Mouse (Mus musculus) midbrain, embryonic 12.5 days (tissue): ENCODE measurements around the gene Lgals9. TPM values are rescaled to one million over a fixed set of nuclear protein-coding genes. Genes with fewer than 3 reads are reported as not detected.
"Not testable (repeated sequence)": the region's sequence is repeated elsewhere in the genome, so short reads cannot be mapped to it uniquely, and the experiment has no call there.

Experiments used
- ATAC-seq: fragments of 200-750 bp; cut with Nextera tagmentation; 2 replicates; pipeline ENCODE4 v1.8.0; 2017; ENCODE audit warnings: low read depth, moderate TSS enrichment, moderate library complexity; ENCODE audit not compliant: low FRiP score
- H3K27ac ChIP-seq: fragments of 300-500 bp; sonication (generic); replicated peaks from 2 replicates; pipeline ENCODE4 v1.5.1; 2016; ENCODE audit warnings: mild to moderate bottlenecking
- H3K27me3 ChIP-seq: fragments of 300-500 bp; sonication (generic); 2 replicates; pipeline ENCODE4 v1.6.1; 2016; ENCODE audit warnings: mild to moderate bottlenecking
- H3K36me3 ChIP-seq: fragments of 300-500 bp; sonication (generic); 2 replicates; pipeline ENCODE4 v1.6.1; 2016
- H3K4me1 ChIP-seq: fragments of 300-500 bp; sonication (generic); 2 replicates; pipeline ENCODE4 v1.6.1; 2016
- H3K4me2 ChIP-seq: fragments of 300-500 bp; sonication (generic); replicated peaks from 2 replicates; pipeline ENCODE4 v1.6.1; 2016; ENCODE audit warnings: mild to moderate bottlenecking, moderate library complexity
- H3K4me3 ChIP-seq: fragments of 300-500 bp; sonication (generic); 2 replicates; pipeline ENCODE4 v1.5.1; 2016; ENCODE audit warnings: mild to moderate bottlenecking
- H3K9ac ChIP-seq: fragments of 300-500 bp; sonication (generic); replicated peaks from 2 replicates; pipeline ENCODE4 v1.6.1; 2016; ENCODE audit warnings: mild to moderate bottlenecking, moderate library complexity
- H3K9me3 ChIP-seq: fragments of 300-500 bp; sonication (generic); 2 replicates; pipeline ENCODE4 v1.6.1; 2016; ENCODE audit warnings: mild to moderate bottlenecking
- WGBS: fragments of 180-500 bp; shearing (Covaris S2); methylation state at CpG from one replicate; pipeline ENCODE4 v1.1.7; 2016; 5-methylcytosine and 5-hydroxymethylcytosine counted together
- polyA plus RNA-seq: library from polyadenylated mRNA; unstranded; fragments of >200 nt; fragmentation: Nextera tagmentation; extraction: Ambion mirVana; gene quantifications from 2 replicates; pipeline ENCODE4 v1.2.1, GENCODE M21; 2016

Lgals9 gene
- polyA plus RNA-seq, 1 experiment from 2014 or later = 8.2 TPM

DNA sequence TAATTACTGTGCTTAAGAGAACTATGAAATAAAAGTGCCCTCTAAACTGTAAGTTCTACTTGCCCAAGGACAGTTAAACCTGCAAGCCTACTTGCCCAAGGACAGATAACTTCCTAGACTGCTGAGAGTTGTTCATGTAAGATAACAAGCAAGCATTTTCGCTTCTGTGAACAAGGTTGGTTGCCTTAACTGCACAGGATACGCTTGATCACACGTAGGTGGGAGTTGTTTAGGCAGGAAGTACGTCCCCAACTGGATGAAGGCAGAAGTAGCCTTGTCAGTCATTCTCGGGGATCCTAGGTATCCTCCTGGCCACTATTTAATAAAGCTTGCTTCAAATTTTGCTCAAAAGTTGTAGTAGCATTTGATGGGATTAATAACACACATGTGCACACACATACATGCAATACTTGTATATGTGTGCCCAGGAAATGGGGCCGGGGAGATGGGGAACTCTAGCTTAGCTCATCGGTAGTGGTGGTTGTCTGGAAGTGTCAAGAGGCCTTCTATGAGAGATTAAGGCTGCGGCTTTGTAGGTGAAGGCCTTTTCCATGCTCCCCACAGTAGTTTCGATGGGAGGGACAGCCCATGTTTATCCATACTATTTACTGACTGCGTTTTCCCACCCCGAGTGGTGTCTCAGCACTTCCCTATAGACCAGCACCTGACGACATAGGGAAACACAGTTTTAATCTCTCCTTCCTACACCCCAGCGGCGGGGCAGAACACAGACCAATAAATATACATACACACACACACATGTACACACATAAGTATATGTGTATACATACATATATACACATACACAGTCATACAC lies 21.0 kb upstream of the Lgals9 start:
- ATAC-seq = no peak
- no peaks in the 10 kb centered on the region for H3K4me1 ChIP-seq
- no peaks in the 10 kb centered on the region for H3K36me3 ChIP-seq
- H3K27me3 ChIP-seq = no peaks in the 10 kb centered on the region
- H3K9me3 ChIP-seq = no peaks in the 10 kb centered on the region
- no peak overlapping the region for H3K4me3 ChIP-seq
- no peak overlapping the region for H3K4me2 ChIP-seq
- H3K27ac ChIP-seq = no peak overlapping the region
- H3K9ac ChIP-seq = no peak overlapping the region
- 91% methylated on average over 14 of the region's 14 CpGs for WGBS

DNA sequence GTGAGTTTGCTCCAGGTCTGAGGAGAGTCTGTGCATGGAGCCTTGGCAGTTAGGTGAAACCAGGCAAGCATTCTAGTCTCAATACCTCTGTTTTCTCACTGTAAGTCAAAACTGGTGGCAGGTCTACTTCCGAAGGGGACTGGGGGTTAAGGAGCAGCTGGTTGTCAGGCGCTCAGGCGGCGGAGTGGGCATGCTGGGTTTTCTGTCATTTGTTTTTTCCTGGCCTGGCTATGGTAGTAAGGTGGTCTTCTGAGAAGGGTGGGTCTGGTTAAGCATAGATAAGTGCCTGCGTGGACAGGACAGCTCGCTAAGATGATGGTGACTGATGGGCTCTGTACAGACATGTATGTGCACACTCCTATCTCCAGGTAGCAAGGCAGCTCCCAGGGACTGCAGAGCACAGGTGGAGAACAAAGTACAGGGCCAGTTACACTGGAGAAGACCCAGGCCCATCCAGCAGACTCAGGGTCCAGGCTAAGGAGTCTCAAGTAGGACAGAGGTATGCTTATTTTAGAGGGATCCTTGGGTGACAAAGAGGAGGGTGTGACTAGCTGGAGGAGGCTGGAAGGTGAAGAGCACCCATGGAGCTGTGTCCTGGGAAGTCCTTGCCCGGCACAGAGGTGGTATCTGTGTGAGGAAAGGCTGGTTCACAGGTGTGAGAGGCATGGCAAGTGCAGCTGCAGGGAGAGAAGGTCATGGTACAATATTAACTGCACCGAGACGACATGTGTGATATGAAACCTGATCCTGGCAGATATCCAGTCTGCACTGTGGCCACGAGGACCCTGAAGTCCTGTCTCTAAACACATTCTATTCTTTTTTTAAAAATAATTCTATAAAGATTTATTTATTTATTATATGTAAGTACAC lies 19.3 kb upstream of the Lgals9 start:
- Histone ChIP-seq H3K4me1 (no peaks in the 10 kb centered on the region), H3K9ac (no peak overlapping the region), H3K9me3 (no peaks in the 10 kb centered on the region), H3K27me3 (no peaks in the 10 kb centered on the region), H3K27ac (no peak overlapping the region), H3K4me3 (no peak overlapping the region), H3K36me3 (no peaks in the 10 kb centered on the region), H3K4me2 (no peak overlapping the region)
- WGBS = 89% methylated on average over 10 of the region's 10 CpGs
- no peak for ATAC-seq

DNA sequence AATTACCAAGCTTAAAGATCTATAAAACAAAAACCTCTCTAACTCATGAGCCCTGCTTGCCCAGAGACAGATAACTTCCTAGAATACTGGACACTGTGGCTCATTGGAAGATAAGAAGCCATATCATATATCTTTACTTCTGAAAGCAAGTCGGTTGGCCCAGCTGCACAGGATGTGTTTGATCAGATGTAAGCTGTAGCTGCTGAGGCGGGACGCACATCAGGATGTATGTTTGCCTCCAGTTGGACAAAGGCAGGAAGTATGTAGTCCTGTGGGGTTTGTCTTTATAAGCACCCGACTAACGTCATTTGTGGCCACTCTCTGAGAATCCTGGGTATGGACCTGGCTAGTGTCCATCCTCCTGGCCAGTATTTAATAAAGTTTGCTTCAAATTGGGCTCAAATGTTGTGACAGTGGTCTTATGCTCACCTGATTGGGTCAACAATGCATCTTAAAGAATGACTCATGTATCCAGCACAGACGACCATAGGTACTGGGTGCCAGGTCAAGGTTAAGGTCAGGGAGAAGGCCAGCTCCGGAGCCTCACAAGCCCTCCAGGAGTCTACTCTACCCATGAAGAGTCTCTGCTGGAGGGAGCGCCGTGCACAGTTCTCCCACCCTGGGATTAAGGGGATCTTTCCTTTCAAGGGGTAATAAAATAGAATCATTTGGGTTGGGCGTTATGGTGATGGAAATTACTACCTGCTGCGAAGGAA lies 18.5 kb upstream of the Lgals9 start:
- 86% methylated on average over 11 of the region's 11 CpGs for WGBS
- Histone ChIP-seq H3K9me3 (no peaks in the 10 kb centered on the region), H3K4me2 (no peak overlapping the region), H3K9ac (no peak overlapping the region), H3K4me1 (no peaks in the 10 kb centered on the region), H3K4me3 (no peak overlapping the region), H3K27ac (no peak overlapping the region), H3K27me3 (no peaks in the 10 kb centered on the region), H3K36me3 (no peaks in the 10 kb centered on the region)
- no peak for ATAC-seq

DNA sequence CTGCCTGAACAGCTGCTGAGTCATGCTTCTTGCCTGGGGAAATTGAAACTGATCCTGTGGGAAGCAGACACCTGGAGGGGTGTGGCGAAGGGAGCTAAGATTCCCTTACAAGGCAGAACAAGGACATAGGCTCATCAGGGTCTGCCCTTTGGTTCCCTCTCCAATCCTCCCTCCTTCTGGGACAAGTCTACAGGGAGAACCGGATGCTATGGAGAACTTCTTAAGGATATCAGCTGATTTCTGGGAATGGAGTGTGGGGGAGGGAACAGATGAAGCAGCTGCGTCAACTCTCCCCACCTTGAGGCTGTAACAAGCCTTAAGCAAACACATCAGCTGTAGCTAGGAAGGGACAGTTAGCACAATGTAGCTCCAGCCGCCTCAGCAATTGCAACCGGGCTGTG lies 17.8 kb upstream of the Lgals9 start:
- Histone ChIP-seq H3K27me3 (no peaks in the 10 kb centered on the region), H3K4me1 (no peaks in the 10 kb centered on the region), H3K9ac (no peak overlapping the region), H3K4me2 (no peak overlapping the region), H3K36me3 (no peaks in the 10 kb centered on the region), H3K4me3 (no peak overlapping the region), H3K9me3 (no peaks in the 10 kb centered on the region), H3K27ac (no peak overlapping the region)
- ATAC-seq = no peak
- 74% methylated on average over 5 of the region's 5 CpGs for WGBS

DNA sequence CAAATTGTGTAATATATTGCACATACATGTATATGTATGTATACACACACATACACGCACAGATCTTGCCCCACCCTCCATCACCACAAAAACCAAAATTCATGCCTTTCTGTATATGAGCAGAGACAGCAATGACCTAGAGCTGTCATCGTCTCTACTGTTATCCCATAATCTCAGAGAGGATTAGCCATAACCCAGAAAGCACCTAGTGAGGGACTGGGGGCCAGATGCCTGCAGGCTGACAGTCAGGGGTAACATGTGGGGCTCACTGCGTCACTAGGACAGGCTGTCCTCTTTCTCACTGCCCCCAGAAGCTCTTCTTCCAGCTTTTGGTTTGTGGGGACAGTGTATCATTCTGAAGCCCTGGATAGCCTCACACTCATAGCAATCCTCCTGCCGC lies 17.1 kb upstream of the Lgals9 start:
- no peak overlapping the region for H3K4me3 ChIP-seq
- H3K36me3 ChIP-seq = no peaks in the 10 kb centered on the region
- H3K27me3 ChIP-seq = no peaks in the 10 kb centered on the region
- WGBS = 86% methylated on average over 4 of the region's 4 CpGs
- H3K4me1 ChIP-seq = no peaks in the 10 kb centered on the region
- H3K27ac ChIP-seq = no peak overlapping the region
- H3K4me2 ChIP-seq = no peak overlapping the region
- no peak for ATAC-seq
- H3K9me3 ChIP-seq = 0 out of 2 replicates have a peak, but pooled peaks cover under 1% of the 10 kb centered on the region
- no peak overlapping the region for H3K9ac ChIP-seq

DNA sequence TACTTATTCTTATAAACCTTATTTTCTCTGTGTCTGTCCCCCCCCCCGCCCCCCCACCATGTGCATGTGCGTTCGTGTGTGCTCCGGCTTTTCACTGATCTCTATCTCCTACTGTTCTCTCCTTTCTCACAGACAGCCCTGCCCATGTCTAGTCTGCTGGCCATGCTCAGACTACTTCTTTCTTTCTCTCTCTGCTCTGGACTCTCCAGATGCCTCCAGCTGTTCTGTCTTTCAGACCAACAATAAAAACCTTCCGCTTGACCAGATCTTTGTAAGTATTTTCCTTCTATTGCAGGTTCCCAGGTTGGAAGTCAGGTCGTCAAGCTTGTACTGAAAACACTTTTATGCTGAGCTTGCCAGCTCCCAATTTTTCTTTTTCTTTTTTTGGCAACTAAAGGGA lies 14.4 kb upstream of the Lgals9 start:
- Histone ChIP-seq H3K27ac (no peak overlapping the region), H3K4me2 (no peak overlapping the region), H3K4me3 (no peak overlapping the region), H3K9ac (no peak overlapping the region), H3K27me3 (no peaks in the 10 kb centered on the region), H3K9me3 (0 out of 2 replicates have a peak, but pooled peaks cover 6% of the 10 kb centered on the region), H3K36me3 (no peaks in the 10 kb centered on the region), H3K4me1 (no peaks in the 10 kb centered on the region)
- ATAC-seq = no peak
- WGBS = 58% methylated on average over 6 of the region's 6 CpGs

DNA sequence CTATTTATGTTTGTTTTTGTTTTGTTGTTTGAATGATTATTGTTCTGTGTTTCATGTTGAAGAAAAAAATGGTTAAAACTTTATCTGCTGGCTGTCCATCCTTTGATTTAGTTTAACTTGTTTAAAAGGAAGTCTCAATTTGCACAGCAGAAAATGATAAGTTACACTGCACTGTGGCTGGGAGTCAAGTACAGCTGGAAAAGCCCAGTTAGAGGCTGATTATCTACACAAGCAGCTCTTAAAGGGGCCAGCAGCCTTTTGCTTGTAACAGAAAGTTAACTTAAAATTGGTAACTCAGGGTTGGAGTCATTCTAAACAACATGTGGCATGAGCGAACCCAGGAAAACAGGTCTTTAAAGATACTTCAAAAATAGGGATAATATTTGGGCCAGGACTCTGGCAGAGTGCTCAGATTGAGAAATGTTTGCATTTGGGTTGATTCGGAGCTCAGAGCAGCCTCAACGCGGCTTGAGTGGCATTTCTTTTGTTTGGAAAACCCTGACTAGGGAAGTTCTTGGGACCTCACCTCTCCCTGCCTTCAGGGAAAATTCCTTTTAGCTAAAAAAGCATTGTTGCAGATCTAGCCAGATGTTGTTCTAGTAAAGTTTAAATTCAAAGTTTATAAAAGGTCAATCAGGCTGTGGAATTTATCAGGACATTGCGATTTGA lies 6.3 kb upstream of the Lgals9 start:
- ATAC-seq, H3K4me3 ChIP-seq: not testable (repeated sequence)
- WGBS = 84% methylated on average over 5 of the region's 5 CpGs

DNA sequence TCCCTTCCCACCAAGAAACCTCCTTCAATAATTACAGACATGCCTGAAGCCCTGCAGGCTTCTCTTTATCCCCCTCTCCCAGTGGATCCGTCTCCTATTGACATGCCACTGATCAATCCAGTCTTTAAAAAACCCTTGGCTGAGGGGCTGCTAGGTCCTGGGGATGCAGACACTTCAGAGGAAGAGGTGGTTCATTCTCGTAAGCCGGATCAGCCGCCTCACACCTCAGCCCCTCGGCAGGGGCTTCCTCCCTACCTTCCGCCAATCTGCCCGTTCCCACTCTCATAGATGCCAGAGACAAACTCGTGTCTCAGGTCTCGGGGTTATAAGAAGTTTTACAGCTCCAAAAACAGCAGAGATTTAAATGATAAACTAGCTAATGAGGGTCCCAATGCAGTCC lies 5.3 kb upstream of the Lgals9 start:
- H3K4me3 ChIP-seq = no peak overlapping the region
- no peak for ATAC-seq
- no peak overlapping the region for H3K4me2 ChIP-seq
- H3K27me3 ChIP-seq = no peaks in the 10 kb centered on the region
- WGBS = 92% methylated on average over 9 of the region's 9 CpGs
- H3K9ac ChIP-seq = no peak overlapping the region
- no peaks in the 10 kb centered on the region for H3K36me3 ChIP-seq
- H3K9me3 ChIP-seq = 0 out of 2 replicates have a peak, but pooled peaks cover 6% of the 10 kb centered on the region
- no peak overlapping the region for H3K27ac ChIP-seq
- H3K4me1 ChIP-seq = no peaks in the 10 kb centered on the region

More for the DNA sequence above, 6.3 kb upstream of the Lgals9 start:
- H3K27ac ChIP-seq, H3K9me3 ChIP-seq, H3K9ac ChIP-seq, H3K4me1 ChIP-seq, H3K36me3 ChIP-seq, H3K27me3 ChIP-seq, H3K4me2 ChIP-seq: not testable (repeated sequence)

DNA sequence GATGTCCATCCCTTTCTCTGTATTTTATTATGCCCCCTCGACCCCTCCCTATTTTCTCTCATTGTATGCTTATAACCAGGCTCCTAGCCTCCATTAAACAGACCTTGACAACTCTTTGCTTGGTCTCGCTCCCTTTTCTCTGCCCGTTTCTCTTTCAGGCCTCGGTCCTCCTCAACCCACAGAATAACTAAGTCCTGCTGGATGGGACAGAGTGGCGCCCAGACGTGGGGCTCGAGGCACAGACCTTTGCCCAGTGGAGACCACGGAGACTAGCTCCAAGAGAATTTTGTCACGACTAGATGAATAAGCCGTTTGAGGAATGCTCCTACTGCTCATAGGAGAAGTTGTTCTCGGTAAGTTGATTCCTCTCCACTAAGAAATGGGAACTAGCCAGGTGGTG lies 4.5 kb upstream of the Lgals9 start:
- H3K9ac ChIP-seq, H3K27ac ChIP-seq, H3K36me3 ChIP-seq, ATAC-seq, H3K4me3 ChIP-seq, H3K4me2 ChIP-seq, H3K27me3 ChIP-seq, H3K4me1 ChIP-seq, H3K9me3 ChIP-seq: not testable (repeated sequence)
- WGBS = 94% methylated on average over 11 of the region's 11 CpGs

DNA sequence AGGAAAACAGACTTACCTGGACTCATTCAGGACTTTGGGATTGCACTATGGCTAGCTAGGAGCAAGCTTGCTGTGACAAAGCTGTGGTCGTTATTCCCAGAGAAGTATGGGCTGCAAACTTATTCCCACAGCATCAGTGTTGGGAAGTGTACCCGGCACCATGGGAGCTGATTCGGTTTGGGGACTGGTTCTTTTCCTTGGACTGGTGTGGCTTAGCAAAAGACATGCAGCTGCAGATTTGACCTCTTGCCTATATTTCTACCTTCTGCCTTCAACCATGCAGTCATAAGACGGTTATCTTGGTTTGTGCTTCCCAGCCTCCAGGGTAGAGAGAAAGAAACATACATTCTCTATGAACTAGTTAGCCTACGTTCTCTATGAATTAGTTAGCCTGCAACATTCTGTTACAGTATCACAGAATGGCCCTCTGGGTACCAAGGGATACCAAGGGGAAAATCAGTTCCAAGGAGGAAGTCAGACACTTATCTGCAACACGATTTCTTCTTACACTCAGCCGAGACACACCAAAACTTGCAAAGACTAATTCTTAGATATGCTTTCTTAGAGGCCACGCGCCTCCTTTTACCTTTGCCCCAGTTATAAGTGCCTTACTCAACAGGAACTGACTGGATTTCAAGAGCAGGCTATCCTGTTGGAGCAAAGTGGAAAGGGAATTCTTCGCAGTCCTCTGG lies 1.7 kb upstream of the Lgals9 start:
- Histone ChIP-seq H3K9me3 (no peaks in the 10 kb centered on the region), H3K27ac (no peak overlapping the region), H3K27me3 (no peaks in the 10 kb centered on the region), H3K4me3 (no peak overlapping the region), H3K9ac (no peak overlapping the region), H3K36me3 (no peaks in the 10 kb centered on the region), H3K4me1 (no peaks in the 10 kb centered on the region), H3K4me2 (no peak overlapping the region)
- WGBS = 90% methylated on average over 10 of the region's 10 CpGs
- ATAC-seq = no peak

DNA sequence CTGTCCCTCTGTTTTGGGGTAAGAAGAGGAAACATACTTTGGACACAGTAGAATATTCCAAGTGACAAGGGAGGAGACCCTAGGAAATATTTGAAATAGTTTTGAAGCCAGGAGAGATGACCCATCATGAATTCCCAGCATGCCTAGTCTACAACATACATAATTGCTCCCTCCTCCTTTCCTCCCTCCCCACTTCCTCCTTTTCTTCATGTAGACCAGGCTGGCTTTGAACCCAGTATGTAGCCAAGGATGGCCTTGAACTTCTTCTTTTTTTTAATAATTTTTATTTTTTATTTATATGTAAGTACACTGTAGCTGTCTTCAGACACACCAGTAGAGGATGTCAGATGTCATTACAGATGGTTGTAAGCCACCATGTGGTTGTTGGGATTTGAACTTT lies 759 bp upstream of the Lgals9 start:
- H3K4me1 ChIP-seq = no peaks in the 10 kb centered on the region
- H3K36me3 ChIP-seq = no peaks in the 10 kb centered on the region
- no peaks in the 10 kb centered on the region for H3K9me3 ChIP-seq
- no peak overlapping the region for H3K4me2 ChIP-seq
- H3K4me3 ChIP-seq = no peak overlapping the region
- ATAC-seq = no peak
- H3K9ac ChIP-seq = no peak overlapping the region
- H3K27me3 ChIP-seq = no peaks in the 10 kb centered on the region
- H3K27ac ChIP-seq = no peak overlapping the region
